Mouse (Mus musculus): Measurements from ENCODE around the gene Ogfod1.

The Ogfod1 gene

GRCm38 (mm10) chr8:94068793-94069192, 31.8 kb downstream of the Ogfod1 start:
- DNase-seq (ENCODE audit: extremely low read depth, low read depth, low spot score) = no peak

DNA sequence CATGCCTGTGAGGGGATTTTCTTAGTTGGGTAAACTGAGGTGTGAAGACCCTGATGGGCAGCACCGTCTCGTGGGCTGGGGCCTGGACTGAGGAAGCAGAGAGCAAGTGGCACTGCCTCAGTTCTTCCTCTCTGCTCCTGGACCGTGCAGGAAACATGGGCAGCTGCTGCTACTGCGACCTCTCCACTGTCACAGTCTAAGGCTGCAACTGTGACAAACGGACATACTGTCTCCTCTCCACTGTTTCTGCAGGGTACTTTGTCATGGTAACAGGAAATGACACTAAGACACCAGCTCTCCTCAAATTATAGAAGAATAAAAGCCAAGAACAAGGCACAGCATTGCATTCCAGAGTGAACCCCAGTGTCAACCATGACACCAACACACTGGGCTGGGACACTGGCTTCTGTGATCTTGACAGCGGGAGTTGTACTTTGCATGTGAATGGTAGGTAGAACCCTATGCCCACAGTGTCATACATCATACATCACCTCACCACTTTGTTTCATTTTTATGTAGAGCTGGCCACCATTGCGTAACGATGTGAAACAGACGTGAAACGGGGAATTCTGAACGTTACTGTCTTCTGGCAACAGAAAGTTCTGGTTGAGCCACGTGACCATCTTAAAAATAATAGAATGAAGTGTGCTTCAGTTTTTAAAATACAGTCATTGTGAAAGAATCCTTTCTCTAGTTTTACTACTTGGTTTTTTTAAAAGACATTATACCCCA, 39.6 kb downstream of the Ogfod1 start:
- no peak for DNase-seq (ENCODE audit: extremely low read depth, low read depth, low spot score)

GRCm38 (mm10) chr8:94087964-94088363, 51.0 kb downstream of the Ogfod1 start:
- no peak for DNase-seq (ENCODE audit: extremely low read depth, low read depth, low spot score)

DNA sequence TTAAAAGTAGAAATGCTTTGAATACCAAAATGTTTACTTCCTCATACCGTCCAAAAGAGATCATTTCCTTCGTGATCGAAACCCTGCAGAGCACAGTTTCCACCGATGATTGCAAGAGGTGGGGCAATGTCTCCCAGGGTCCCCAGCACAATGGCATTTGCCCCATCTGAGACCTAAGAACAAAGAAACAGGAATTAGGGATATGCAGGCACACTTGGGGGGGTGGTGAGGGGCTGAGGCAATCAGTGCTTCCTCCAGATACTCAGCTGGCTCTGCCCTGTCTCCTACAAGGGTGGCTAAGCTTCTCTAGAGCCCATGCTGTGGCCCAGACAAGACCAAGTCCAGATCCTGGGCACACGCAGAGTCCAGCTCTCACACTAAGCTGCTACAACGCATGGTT, 52.7 kb downstream of the Ogfod1 start:
- no peak for DNase-seq (ENCODE audit: extremely low read depth, low read depth, low spot score)

DNA sequence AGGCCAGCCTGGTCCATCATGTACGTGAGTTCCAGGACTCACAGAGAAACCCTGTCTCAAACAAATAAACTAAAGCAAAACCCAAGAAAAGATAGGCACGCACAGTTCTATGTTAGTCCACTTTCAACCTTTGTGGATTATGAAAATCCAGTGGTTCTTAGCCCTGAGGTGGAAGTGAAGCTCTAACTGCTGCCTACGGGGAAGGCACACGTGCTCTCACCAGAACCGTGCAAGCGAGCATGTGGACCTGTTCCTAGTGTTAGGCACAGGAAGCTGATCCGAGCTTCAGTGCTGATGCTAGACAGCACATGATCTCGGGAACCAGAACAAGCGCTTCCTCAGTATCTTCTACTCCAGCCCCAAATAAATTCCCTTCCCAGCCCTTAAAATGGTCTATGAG, 55.9 kb downstream of the Ogfod1 start:
- no peak for DNase-seq (ENCODE audit: extremely low read depth, low read depth, low spot score)

GRCm38 (mm10) chr8:94094281-94094680, 57.3 kb downstream of the Ogfod1 start:
- no peak for DNase-seq (ENCODE audit: extremely low read depth, low read depth, low spot score)

GRCm38 (mm10) chr8:94098081-94098974, 61.3 kb downstream of the Ogfod1 start, which contains the start of gene Bbs2:
Gene Bbs2, minus strand, starts transcription at chr8:94098928.
- DNase-seq (ENCODE audit: extremely low read depth, low read depth, low spot score) = peak; percentile 76

DNA sequence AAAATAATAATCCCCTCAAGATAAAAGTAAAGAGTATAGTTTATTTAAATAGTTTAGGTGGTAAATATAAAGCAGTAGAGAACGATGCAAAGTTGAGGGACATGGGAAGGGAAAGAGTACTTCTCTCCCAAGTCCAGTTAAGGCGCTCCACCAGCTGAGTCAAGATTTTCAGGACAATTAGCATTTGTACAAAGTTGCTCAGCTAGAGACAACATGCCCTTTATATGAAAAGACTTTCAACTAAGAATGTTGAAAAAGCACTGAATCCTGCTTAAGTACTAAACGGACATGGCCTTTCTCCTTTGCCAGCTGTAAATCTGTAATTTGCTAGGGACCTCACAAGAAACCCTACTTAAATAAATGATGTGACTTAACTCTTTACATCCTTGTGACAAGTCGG, 62.0 kb downstream of the Ogfod1 start:
- no peak for DNase-seq (ENCODE audit: extremely low read depth, low read depth, low spot score)

- DNase-seq (ENCODE audit: extremely low read depth, low read depth, low spot score) = no peak
These were observed 67.1 kb downstream of the Ogfod1 start for GRCm38 (mm10) chr8:94104146-94104545.

GRCm38 (mm10) chr8:94107871-94108270, 70.9 kb downstream of the Ogfod1 start:
- DNase-seq (ENCODE audit: extremely low read depth, low read depth, low spot score) = no peak

- no peak for DNase-seq (ENCODE audit: extremely low read depth, low read depth, low spot score)
These were observed 72.4 kb downstream of the Ogfod1 start for GRCm38 (mm10) chr8:94109396-94109795.

DNA sequence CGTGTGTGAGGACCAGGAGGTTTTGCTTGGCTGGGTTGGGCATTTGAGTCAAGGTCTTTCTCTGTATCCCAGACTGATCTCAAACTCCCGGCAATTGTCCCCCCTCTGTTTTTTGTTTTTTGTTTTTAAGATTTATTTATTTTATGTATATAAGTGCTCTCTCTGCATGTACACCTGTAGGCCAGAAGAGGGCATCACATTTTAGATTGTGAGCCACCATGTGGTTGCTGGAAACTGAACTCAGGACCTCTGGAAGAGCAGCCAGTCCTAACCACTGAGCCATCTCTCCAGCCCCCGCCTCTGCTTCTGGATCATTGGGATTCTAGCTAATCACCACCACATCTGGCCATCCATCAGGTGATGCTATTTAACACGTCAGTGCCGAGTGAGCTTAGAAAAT, 72.8 kb downstream of the Ogfod1 start:
- DNase-seq (ENCODE audit: extremely low read depth, low read depth, low spot score) = no peak

DNA sequence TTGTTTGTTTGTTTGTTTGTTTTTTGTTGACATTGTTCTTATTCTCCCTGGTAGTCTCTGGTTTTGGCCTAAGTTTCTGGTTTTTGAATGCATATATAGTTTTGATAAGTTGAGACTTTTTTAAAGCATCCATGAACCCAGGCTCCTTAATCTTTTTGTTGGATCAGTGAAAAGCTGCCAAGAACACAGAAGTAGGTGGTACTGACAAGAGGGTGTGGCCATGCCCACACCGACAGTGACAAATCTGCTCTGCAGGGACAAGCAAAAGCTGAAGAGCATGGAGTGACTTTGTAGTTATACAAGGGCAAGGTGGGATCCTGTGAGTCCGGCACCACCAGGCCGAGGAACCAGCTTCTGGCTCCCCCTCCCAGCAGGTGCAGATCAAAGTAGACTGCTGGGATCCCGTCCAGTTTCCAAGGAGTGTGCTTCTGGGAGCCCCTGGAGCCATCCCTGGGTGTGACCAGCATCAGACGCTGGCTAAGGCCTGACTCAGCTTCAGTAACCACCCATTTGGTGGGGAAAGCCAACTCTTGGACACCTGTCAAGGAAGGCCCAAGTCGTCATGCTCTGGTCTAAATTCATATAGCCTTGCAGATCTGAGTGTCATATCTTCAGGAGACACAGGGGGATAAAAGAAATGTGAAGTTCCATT, 73.7 kb downstream of the Ogfod1 start:
- DNase-seq (ENCODE audit: extremely low read depth, low read depth, low spot score) = no peak

DNA sequence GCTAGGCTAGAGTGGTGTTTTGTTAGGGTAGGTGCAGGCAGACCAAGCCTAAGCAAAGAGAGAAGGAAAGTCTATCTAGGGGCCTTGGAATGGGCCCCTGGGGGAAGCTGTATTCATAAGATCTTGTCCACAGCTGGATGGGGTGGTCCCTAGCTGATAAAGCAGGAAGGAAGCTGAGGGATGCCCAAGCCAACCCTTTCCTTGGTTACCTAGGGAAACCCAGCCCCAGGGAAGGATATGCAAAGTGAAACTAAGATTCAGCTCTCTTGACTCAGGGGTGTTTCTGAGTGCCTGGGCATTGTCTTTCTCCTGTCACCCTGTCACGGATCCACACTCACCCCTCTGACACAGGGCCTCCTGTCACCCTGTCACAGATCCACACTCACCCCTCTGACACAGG, 76.4 kb downstream of the Ogfod1 start:
- DNase-seq (ENCODE audit: extremely low read depth, low read depth, low spot score) = no peak

GRCm38 (mm10) chr8:94113972-94114371, 77.0 kb downstream of the Ogfod1 start:
- DNase-seq (ENCODE audit: extremely low read depth, low read depth, low spot score) = no peak
